Mouse (Mus musculus) kidney, adult 2 months (tissue): ENCODE measurements at regions not wholly inside any gene's neighbourhood (a gene's known extent, or its start where the extent isn't known, plus 50 kb on each side); places are given as distances from the start of the nearest gene placed in this dataset.

Experiments used
- DNase-seq: peaks from one replicate; pipeline ENCODE4 v3.0.0; 2021
- H3K27ac ChIP-seq: fragments of 200-500 bp; 2 replicates; pipeline ENCODE4 v1.5.1; 2012; ENCODE audit warnings: low read depth, low read length, control low read depth, inconsistent platforms; ENCODE audit not compliant: insufficient read depth
- H3K27me3 ChIP-seq: fragments of 200-500 bp; replicated peaks from 2 replicates; pipeline ENCODE4 v1.6.1; 2012; ENCODE audit warnings: mild to moderate bottlenecking, moderate library complexity, low read length, inconsistent platforms; ENCODE audit not compliant: control insufficient read depth, insufficient read depth
- H3K36me3 ChIP-seq: fragments of 200-500 bp; 2 replicates; pipeline ENCODE4 v1.6.1; 2012; ENCODE audit warnings: mild to moderate bottlenecking, moderate library complexity, low read length, inconsistent platforms; ENCODE audit not compliant: control insufficient read depth, insufficient read depth
- H3K4me1 ChIP-seq: fragments of 200-500 bp; 2 replicates; pipeline ENCODE4 v1.6.1; 2011; ENCODE audit warnings: low read length; ENCODE audit not compliant: control insufficient read depth, insufficient read depth
- H3K4me3 ChIP-seq: fragments of 200-500 bp; 2 replicates; pipeline ENCODE4 v1.5.1; 2011; ENCODE audit warnings: mild to moderate bottlenecking, low read depth, low read length, control low read depth; ENCODE audit not compliant: insufficient read depth
- CTCF ChIP-seq: fragments of 200-500 bp; conservative IDR thresholded peaks from 2 replicates; pipeline ENCODE4 v1.5.1; 2011; ENCODE audit warnings: low read depth, mild to moderate bottlenecking, control low read depth, low read length, moderate library complexity, mixed read lengths; ENCODE audit not compliant: insufficient read depth, insufficient read length
- POLR2A ChIP-seq: fragments of 200-500 bp; IDR thresholded peaks from one replicate; pipeline ENCODE4 v1.6.1; 2011; ENCODE audit warnings: low read depth, low read length, control low read depth
- WGBS: fragments of 180-500 bp; shearing (Covaris S2); methylation state at CpG from one replicate; pipeline ENCODE4 v1.1.7; 2018; 5-methylcytosine and 5-hydroxymethylcytosine counted together

- no peak for DNase-seq
- Histone ChIP-seq H3K27ac (no peak overlapping the region), H3K36me3 (no peaks in the 10 kb centered on the region), H3K4me1 (no peaks in the 10 kb centered on the region), H3K4me3 (no peak overlapping the region), H3K27me3 (no peaks in the 10 kb centered on the region)
- TF ChIP-seq POLR2A = no peak
- TF ChIP-seq CTCF = no peak
- 83% methylated on average over 7 of the region's 7 CpGs for WGBS
Observed at GRCm38 (mm10) chr10:66857330-66857729, 238.6 kb upstream of the Jmjd1c start.

GRCm38 (mm10) chr10:66861421-66861820, 234.5 kb upstream of the Jmjd1c start:
- H3K36me3 ChIP-seq = no peaks in the 10 kb centered on the region
- H3K4me1 ChIP-seq = no peaks in the 10 kb centered on the region
- H3K4me3 ChIP-seq = no peak overlapping the region
- no peaks in the 10 kb centered on the region for H3K27me3 ChIP-seq
- WGBS = 89% methylated on average over 1 of the region's 1 CpGs
- no peak for TF ChIP-seq CTCF
- TF ChIP-seq POLR2A = no peak
- no peak for DNase-seq
- H3K27ac ChIP-seq = no peak overlapping the region

- no peaks in the 10 kb centered on the region for H3K27me3 ChIP-seq
- DNase-seq = peak; percentile 77
- H3K27ac ChIP-seq = peak overlapping the region; percentile 24; the same call in 1 of the 2 replicates
- no peak for TF ChIP-seq POLR2A
- TF ChIP-seq CTCF = peak; percentile 50
- H3K36me3 ChIP-seq = no peaks in the 10 kb centered on the region
- no peaks in the 10 kb centered on the region for H3K4me1 ChIP-seq
- H3K4me3 ChIP-seq = no peak overlapping the region
- 55% methylated on average over 14 of the region's 14 CpGs for WGBS
Observed at GRCm38 (mm10) chr10:66864161-66864862, 231.6 kb upstream of the Jmjd1c start.

DNA sequence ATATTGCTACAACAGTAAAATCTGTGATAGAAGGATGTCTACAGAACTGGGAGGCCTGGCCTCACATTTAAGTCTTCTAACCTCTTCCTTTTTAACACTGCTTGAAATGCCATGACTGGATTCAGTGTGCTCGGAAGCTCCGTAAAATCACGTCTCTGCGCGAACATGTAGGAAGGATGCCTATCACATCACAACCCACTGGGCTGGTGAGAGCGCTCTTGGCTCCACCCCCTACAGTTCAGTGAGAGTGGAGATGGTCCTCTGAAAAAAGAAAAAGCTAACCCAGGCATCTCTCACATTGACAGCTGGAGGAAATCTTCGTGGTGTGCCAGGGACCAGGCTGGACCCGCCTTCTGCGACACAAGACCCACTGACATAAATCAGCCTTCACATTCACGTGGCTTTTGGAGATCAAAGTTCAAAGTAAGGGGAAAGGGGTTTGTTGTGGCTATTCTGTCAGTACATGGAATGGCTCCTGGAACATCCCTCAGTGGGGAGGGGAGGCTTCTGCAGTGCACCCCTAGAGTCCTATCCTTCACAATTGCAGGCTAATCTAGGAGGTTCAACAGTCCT, 230.8 kb upstream of the Jmjd1c start:
- no peaks in the 10 kb centered on the region for H3K27me3 ChIP-seq
- no peaks in the 10 kb centered on the region for H3K4me1 ChIP-seq
- WGBS = 52% methylated on average over 10 of the region's 10 CpGs
- TF ChIP-seq POLR2A (no peak), CTCF (no peak)
- H3K36me3 ChIP-seq = no peaks in the 10 kb centered on the region
- no peak overlapping the region; the same call in 1 of the 2 replicates for H3K27ac ChIP-seq
- H3K4me3 ChIP-seq = no peak overlapping the region
- DNase-seq = peak; percentile 17

DNA sequence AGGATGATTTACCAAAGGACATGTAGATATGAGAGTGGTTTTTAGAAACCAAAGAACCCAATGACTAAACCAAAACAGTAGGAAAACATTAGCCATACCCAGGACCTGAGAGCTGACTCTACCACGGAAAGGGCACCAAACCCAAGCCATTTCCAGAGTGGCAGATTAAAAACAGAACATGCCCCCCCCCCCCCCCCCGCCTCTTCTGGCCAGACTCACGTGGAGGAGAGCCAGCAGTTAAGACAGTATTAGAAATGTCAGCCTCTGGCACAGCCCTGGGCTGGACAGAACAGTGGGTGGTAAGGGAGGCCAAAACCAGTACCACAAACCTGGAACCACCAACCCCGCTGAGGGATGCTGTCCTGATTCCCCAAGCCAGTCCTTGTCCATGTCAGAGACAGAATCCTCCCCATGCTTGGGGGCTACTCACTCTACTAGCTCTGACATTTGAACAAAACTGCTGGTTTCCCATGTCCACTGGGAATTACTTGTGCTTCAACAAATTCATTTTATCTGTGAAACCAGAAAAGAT, 224.7 kb upstream of the Jmjd1c start:
- TF ChIP-seq POLR2A = no peak
- TF ChIP-seq CTCF = no peak
- H3K4me1 ChIP-seq = no peaks in the 10 kb centered on the region
- no peak overlapping the region for H3K27ac ChIP-seq
- DNase-seq = no peak
- no peak overlapping the region for H3K4me3 ChIP-seq
- H3K36me3 ChIP-seq = no peaks in the 10 kb centered on the region
- H3K27me3 ChIP-seq = no peaks in the 10 kb centered on the region
- WGBS = 64% methylated on average over 4 of the region's 4 CpGs

DNA sequence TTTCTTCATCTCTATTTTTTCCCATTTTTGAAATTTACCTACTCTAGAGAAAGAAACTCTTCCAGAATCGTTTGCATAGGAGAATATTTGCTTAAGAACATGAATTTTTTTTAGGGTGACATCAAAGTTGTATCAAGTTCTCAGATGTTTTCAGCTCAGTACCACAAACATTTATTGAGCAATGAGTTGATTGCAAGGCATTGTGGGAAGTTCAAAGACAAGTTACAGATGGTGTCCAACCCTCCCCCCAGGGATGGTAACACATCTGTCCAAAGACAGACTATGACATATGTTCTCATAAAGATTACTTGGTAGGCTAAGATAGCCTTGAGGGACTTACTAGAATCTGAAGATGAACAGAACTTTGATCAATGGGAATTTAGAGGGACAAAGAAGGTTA, 224.3 kb upstream of the Jmjd1c start:
- WGBS = 75% methylated on average over 1 of the region's 1 CpGs
- Histone ChIP-seq H3K4me3 (no peak overlapping the region), H3K27ac (no peak overlapping the region), H3K27me3 (no peaks in the 10 kb centered on the region), H3K36me3 (no peaks in the 10 kb centered on the region), H3K4me1 (no peaks in the 10 kb centered on the region)
- no peak for DNase-seq
- TF ChIP-seq CTCF (no peak), POLR2A (no peak)

DNA sequence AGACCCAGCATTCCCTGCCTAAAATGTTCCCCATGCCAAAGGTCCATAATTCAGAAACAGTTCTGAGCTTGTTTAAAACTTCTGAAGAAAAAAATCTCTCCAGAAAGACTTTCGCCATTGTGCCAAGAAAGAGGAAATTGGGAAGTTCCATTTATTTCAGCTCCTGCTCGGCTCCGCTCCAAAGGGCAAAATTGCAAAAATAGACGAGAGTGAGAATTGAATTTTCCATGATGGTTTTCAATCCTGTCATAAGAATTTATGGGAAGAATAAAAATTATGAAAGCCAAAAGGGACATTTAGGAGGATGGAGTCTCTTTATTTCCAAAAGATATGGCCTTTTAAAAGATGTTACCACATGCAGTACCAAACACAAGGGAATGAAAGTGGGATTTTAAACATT, 222.5 kb upstream of the Jmjd1c start:
- DNase-seq = peak; percentile 15
- H3K4me1 ChIP-seq = no peaks in the 10 kb centered on the region
- H3K27ac ChIP-seq = no peak overlapping the region
- no peaks in the 10 kb centered on the region for H3K36me3 ChIP-seq
- TF ChIP-seq POLR2A (no peak), CTCF (no peak)
- 74% methylated on average over 4 of the region's 4 CpGs for WGBS
- H3K27me3 ChIP-seq = no peaks in the 10 kb centered on the region
- H3K4me3 ChIP-seq = no peak overlapping the region
